Mouse (Mus musculus): ENCODE results near the gene Ppfibp1. TPM values are rescaled to one million over a fixed set of nuclear protein-coding genes. Genes with fewer than 3 reads are reported as not detected.

Gene Ppfibp1
- polyA plus RNA-seq, 1 experiment from 2014 or later: 9.7 TPM

GRCm38 (mm10) chr6:146960956-146961355, 72.7 kb downstream of the Ppfibp1 start:
- H3K4me3 ChIP-seq (replicated peaks): no peak overlapping the region
- peaks cover 23% of the 10 kb centered on the region for H3K4me1 ChIP-seq (replicated peaks)
- ATAC-seq (ENCODE audit: insufficient read depth): no peak
- no peak overlapping the region for H3K9ac ChIP-seq
- H3K27ac ChIP-seq (replicated peaks): no peak overlapping the region
- H3K27me3 ChIP-seq: no peaks in the 10 kb centered on the region
- no peaks in the 10 kb centered on the region for H3K9me3 ChIP-seq (replicated peaks)
- WGBS (ENCODE audit: insufficient replicate concordance): 58% methylated on average over 5 of the region's 5 CpGs
- H3K36me3 ChIP-seq (replicated peaks): no peaks in the 10 kb centered on the region
- H3K4me2 ChIP-seq: no peak overlapping the region

- H3K27ac ChIP-seq (replicated peaks): no peak overlapping the region
These were observed 73.7 kb downstream of the Ppfibp1 start for GRCm38 (mm10) chr6:146961832-146962481.

GRCm38 (mm10) chr6:146963396-146964150, 75.3 kb downstream of the Ppfibp1 start:
- 70% methylated on average over 6 of the region's 6 CpGs for WGBS (ENCODE audit: insufficient replicate concordance)
- no peak for ATAC-seq (ENCODE audit: insufficient read depth)
- H3K4me3 ChIP-seq (replicated peaks): no peak overlapping the region
- no peaks in the 10 kb centered on the region for H3K36me3 ChIP-seq (replicated peaks)
- peaks cover 30% of the 10 kb centered on the region for H3K4me1 ChIP-seq (replicated peaks)
- no peaks in the 10 kb centered on the region for H3K27me3 ChIP-seq
- no peak overlapping the region for H3K9ac ChIP-seq
- H3K27ac ChIP-seq (replicated peaks): no peak overlapping the region
- H3K9me3 ChIP-seq (replicated peaks): no peaks in the 10 kb centered on the region
- H3K4me2 ChIP-seq: no peak overlapping the region

More at GRCm38 (mm10) chr6:146961832-146962481, 73.7 kb downstream of the Ppfibp1 start:
- Histone ChIP-seq H3K4me1 (replicated peaks) (peaks cover 26% of the 10 kb centered on the region), H3K4me2 (no peak overlapping the region), H3K9ac (no peak overlapping the region), H3K27me3 (no peaks in the 10 kb centered on the region), H3K36me3 (replicated peaks) (no peaks in the 10 kb centered on the region), H3K9me3 (replicated peaks) (no peaks in the 10 kb centered on the region), H3K4me3 (replicated peaks) (no peak overlapping the region)
- WGBS (ENCODE audit: insufficient replicate concordance): 22% methylated on average over 6 of the region's 6 CpGs
- peak; percentile 69 for ATAC-seq (ENCODE audit: insufficient read depth)

GRCm38 (mm10) chr6:146965139-146965772, 77.0 kb downstream of the Ppfibp1 start:
- H3K4me2 ChIP-seq: no peak overlapping the region
- H3K27ac ChIP-seq (replicated peaks): no peak overlapping the region
- no peaks in the 10 kb centered on the region for H3K9me3 ChIP-seq (replicated peaks)
- H3K27me3 ChIP-seq: no peaks in the 10 kb centered on the region
- no peak overlapping the region for H3K4me3 ChIP-seq (replicated peaks)
- H3K4me1 ChIP-seq (replicated peaks): peaks cover 30% of the 10 kb centered on the region
- ATAC-seq (ENCODE audit: insufficient read depth): no peak
- no peaks in the 10 kb centered on the region for H3K36me3 ChIP-seq (replicated peaks)
- WGBS (ENCODE audit: insufficient replicate concordance): 76% methylated on average over 13 of the region's 13 CpGs
- no peak overlapping the region for H3K9ac ChIP-seq

GRCm38 (mm10) chr6:146966446-146967019, 78.2 kb downstream of the Ppfibp1 start:
- no peak overlapping the region for H3K9ac ChIP-seq
- no peaks in the 10 kb centered on the region for H3K9me3 ChIP-seq (replicated peaks)
- no peaks in the 10 kb centered on the region for H3K36me3 ChIP-seq (replicated peaks)
- H3K27ac ChIP-seq (replicated peaks): no peak overlapping the region
- H3K27me3 ChIP-seq: no peaks in the 10 kb centered on the region
- ATAC-seq (ENCODE audit: insufficient read depth): no peak
- no peak overlapping the region for H3K4me3 ChIP-seq (replicated peaks)
- H3K4me2 ChIP-seq: no peak overlapping the region
- peaks cover 22% of the 10 kb centered on the region for H3K4me1 ChIP-seq (replicated peaks)
- WGBS (ENCODE audit: insufficient replicate concordance): 56% methylated on average over 12 of the region's 12 CpGs

GRCm38 (mm10) chr6:146967836-146968235, 79.5 kb downstream of the Ppfibp1 start:
- Histone ChIP-seq H3K4me2 (no peak overlapping the region), H3K36me3 (replicated peaks) (no peaks in the 10 kb centered on the region), H3K27me3 (no peaks in the 10 kb centered on the region), H3K4me3 (replicated peaks) (no peak overlapping the region), H3K4me1 (replicated peaks) (peaks cover 13% of the 10 kb centered on the region), H3K9ac (no peak overlapping the region), H3K27ac (replicated peaks) (no peak overlapping the region), H3K9me3 (replicated peaks) (no peaks in the 10 kb centered on the region)
- no peak for ATAC-seq (ENCODE audit: insufficient read depth)
- WGBS (ENCODE audit: insufficient replicate concordance): 61% methylated on average over 6 of the region's 6 CpGs

GRCm38 (mm10) chr6:146970811-146971210, 82.5 kb downstream of the Ppfibp1 start:
- Histone ChIP-seq H3K4me2 (no peak overlapping the region), H3K9me3 (replicated peaks) (no peaks in the 10 kb centered on the region), H3K27ac (replicated peaks) (no peak overlapping the region), H3K9ac (no peak overlapping the region), H3K4me3 (replicated peaks) (no peak overlapping the region), H3K36me3 (replicated peaks) (no peaks in the 10 kb centered on the region), H3K27me3 (no peaks in the 10 kb centered on the region), H3K4me1 (replicated peaks) (peaks cover 14% of the 10 kb centered on the region)
- WGBS (ENCODE audit: insufficient replicate concordance): 65% methylated on average over 3 of the region's 3 CpGs
- ATAC-seq (ENCODE audit: insufficient read depth): no peak

- H3K9ac ChIP-seq: no peak overlapping the region
- no peak overlapping the region for H3K27ac ChIP-seq (replicated peaks)
These were observed 83.1 kb downstream of the Ppfibp1 start for GRCm38 (mm10) chr6:146971366-146971765.

GRCm38 (mm10) chr6:146972009-146972408, 83.7 kb downstream of the Ppfibp1 start:
- H3K9me3 ChIP-seq (replicated peaks): no peaks in the 10 kb centered on the region
- no peak overlapping the region for H3K27ac ChIP-seq (replicated peaks)
- H3K4me3 ChIP-seq (replicated peaks): no peak overlapping the region
- H3K9ac ChIP-seq: no peak overlapping the region
- WGBS (ENCODE audit: insufficient replicate concordance): 74% methylated on average over 6 of the region's 6 CpGs
- no peak for ATAC-seq (ENCODE audit: insufficient read depth)
- H3K27me3 ChIP-seq: no peaks in the 10 kb centered on the region
- H3K4me2 ChIP-seq: no peak overlapping the region
- peaks cover 8% of the 10 kb centered on the region; the same call in 1 of the 2 replicates for H3K4me1 ChIP-seq (replicated peaks)
- H3K36me3 ChIP-seq (replicated peaks): no peaks in the 10 kb centered on the region

More at GRCm38 (mm10) chr6:146971366-146971765, 83.1 kb downstream of the Ppfibp1 start:
- H3K9me3 ChIP-seq (replicated peaks): no peaks in the 10 kb centered on the region
- H3K4me3 ChIP-seq (replicated peaks): no peak overlapping the region
- H3K36me3 ChIP-seq (replicated peaks): no peaks in the 10 kb centered on the region
- no peak for ATAC-seq (ENCODE audit: insufficient read depth)
- H3K4me1 ChIP-seq (replicated peaks): peaks cover 9% of the 10 kb centered on the region
- no peak overlapping the region for H3K4me2 ChIP-seq
- WGBS (ENCODE audit: insufficient replicate concordance): 47% methylated on average over 3 of the region's 3 CpGs
- H3K27me3 ChIP-seq: no peaks in the 10 kb centered on the region

- Histone ChIP-seq H3K36me3 (replicated peaks) (no peaks in the 10 kb centered on the region), H3K9ac (no peak overlapping the region), H3K4me2 (no peak overlapping the region), H3K4me3 (replicated peaks) (no peak overlapping the region), H3K4me1 (replicated peaks) (peaks cover 8% of the 10 kb centered on the region; the same call in 1 of the 2 replicates), H3K27me3 (no peaks in the 10 kb centered on the region), H3K9me3 (replicated peaks) (no peaks in the 10 kb centered on the region), H3K27ac (replicated peaks) (no peak overlapping the region; the same call in 1 of the 2 replicates)
- 46% methylated on average over 1 of the region's 1 CpGs for WGBS (ENCODE audit: insufficient replicate concordance)
- no peak for ATAC-seq (ENCODE audit: insufficient read depth)
These were observed 84.5 kb downstream of the Ppfibp1 start for GRCm38 (mm10) chr6:146972740-146973139.

- H3K4me3 ChIP-seq (replicated peaks): no peak overlapping the region
- no peak overlapping the region for H3K27ac ChIP-seq (replicated peaks)
- H3K4me2 ChIP-seq: no peak overlapping the region
- 68% methylated on average over 2 of the region's 2 CpGs for WGBS (ENCODE audit: insufficient replicate concordance)
- H3K9me3 ChIP-seq (replicated peaks): no peaks in the 10 kb centered on the region
- H3K9ac ChIP-seq: no peak overlapping the region
- peaks cover 5% of the 10 kb centered on the region; the same call in 1 of the 2 replicates for H3K4me1 ChIP-seq (replicated peaks)
- no peak for ATAC-seq (ENCODE audit: insufficient read depth)
- H3K27me3 ChIP-seq: no peaks in the 10 kb centered on the region
- no peaks in the 10 kb centered on the region for H3K36me3 ChIP-seq (replicated peaks)
These were observed 85.1 kb downstream of the Ppfibp1 start for GRCm38 (mm10) chr6:146973406-146973805.
